Mouse (Mus musculus) splenic B cell, adult 2 months (primary cell): ENCODE results near the gene Olfr15.
"Not testable (repeated sequence)": the region's sequence is repeated elsewhere in the genome, so short reads cannot be mapped to it uniquely, and the experiment has no call there.

Experiments
- DNase-seq: peaks from one replicate; pipeline ENCODE4 v3.0.0-alpha.2; 2011; ENCODE audit warnings: low read depth, low spot score
- H3K27me3 ChIP-seq: 2 replicates; pipeline ENCODE4 v1.6.1; 2012; ENCODE audit warnings: mild to moderate bottlenecking, low read length, moderate library complexity, mixed read lengths; ENCODE audit not compliant: control insufficient read depth, poor library complexity, insufficient read depth, severe bottlenecking
- H3K36me3 ChIP-seq: 2 replicates; pipeline ENCODE4 v1.6.1; 2012; ENCODE audit warnings: mild to moderate bottlenecking, low read length, moderate library complexity, mixed read lengths; ENCODE audit not compliant: control insufficient read depth, poor library complexity, insufficient read depth, severe bottlenecking

The Olfr15 gene

GRCm38 (mm10) chr16:3851301-3851700 is 20.6 kb downstream of the Olfr15 start:
- not testable (repeated sequence) for H3K36me3 ChIP-seq, DNase-seq, H3K27me3 ChIP-seq

GRCm38 (mm10) chr16:3852586-3852985 is 21.9 kb downstream of the Olfr15 start:
- H3K27me3 ChIP-seq, result no peaks in the 10 kb centered on the region
- H3K36me3 ChIP-seq, result no peaks in the 10 kb centered on the region
- DNase-seq, result no peak

GRCm38 (mm10) chr16:3854437-3855182 is 23.9 kb downstream of the Olfr15 start:
- no peaks in the 10 kb centered on the region for H3K36me3 ChIP-seq
- no peak for DNase-seq
- no peaks in the 10 kb centered on the region for H3K27me3 ChIP-seq

DNA sequence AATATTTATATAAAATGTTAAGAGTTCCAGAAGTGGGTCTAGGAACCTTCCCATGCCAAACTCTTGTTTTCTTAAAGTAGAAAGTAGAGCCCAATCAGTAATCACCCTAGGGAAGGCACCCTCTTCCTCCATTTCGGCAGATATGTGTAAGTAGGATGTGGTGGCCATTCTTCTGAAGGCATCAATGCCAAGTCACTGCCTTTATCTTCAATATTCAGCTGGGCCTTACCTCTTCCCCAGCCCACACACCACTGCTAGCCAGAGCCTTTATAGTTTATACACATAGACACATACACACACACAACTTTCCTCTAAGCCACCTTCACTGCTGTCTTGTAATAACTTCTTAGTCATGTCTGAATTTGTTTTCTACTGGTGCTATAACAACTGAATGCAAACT is 25.1 kb downstream of the Olfr15 start:
- H3K27me3 ChIP-seq, result no peaks in the 10 kb centered on the region
- H3K36me3 ChIP-seq, result no peaks in the 10 kb centered on the region
- DNase-seq, result no peak

GRCm38 (mm10) chr16:3859254-3859653 is 28.6 kb downstream of the Olfr15 start:
- Histone ChIP-seq H3K27me3 (no peaks in the 10 kb centered on the region), H3K36me3 (peaks cover 2% of the 10 kb centered on the region; the same call in 1 of the 2 replicates)
- no peak for DNase-seq

GRCm38 (mm10) chr16:3871815-3872214 is 41.1 kb downstream of the Olfr15 start:
- Histone ChIP-seq H3K36me3 (peaks cover 8% of the 10 kb centered on the region), H3K27me3 (no peaks in the 10 kb centered on the region)
- DNase-seq, result no peak

DNA sequence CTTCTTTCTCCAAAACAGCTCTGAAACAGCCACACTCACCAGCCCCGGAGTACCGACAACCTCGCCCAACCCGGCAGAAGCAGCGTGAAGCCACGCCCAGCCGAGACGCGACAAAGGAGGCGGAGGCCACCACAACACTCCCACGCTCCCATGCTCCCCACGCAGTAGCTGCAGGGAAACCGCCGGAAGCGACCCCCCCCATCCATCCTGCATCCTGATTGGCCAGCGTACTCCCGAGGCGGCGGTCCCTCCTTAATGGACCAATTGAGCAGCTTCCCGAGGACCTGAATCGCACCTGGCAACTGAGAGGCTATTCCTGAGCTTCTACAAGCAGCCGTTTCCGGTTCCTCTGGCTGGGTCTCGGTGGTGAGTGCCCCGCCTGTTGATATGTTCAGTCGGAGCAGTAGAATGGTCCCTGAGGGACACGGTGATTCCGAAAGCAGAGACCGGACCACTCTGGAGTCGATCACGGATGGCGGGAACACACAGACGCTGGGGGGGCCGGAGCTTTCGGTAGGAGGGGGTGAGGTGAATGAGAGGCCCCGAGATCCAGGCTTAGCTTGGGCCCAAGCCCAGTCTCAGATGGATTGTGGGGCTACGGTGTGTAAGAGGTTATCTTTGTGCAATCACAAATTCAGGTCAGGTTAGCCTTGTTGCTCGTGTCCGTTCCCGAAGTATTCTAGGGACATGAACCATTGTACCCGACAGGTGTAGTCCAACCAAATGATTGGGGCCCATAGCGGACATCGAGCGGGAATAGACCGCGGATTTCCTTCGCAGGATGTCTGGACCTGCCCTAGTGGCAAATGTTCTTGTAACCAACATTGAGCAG is 41.8 kb downstream of the Olfr15 start, which contains the start of gene Naa60:
Gene Naa60, plus strand, starts transcription at position 160 of the 832 bp plus-strand sequence.
- Histone ChIP-seq H3K27me3 (no peaks in the 10 kb centered on the region), H3K36me3 (peaks cover 5% of the 10 kb centered on the region)
- peak; percentile 86 for DNase-seq

DNA sequence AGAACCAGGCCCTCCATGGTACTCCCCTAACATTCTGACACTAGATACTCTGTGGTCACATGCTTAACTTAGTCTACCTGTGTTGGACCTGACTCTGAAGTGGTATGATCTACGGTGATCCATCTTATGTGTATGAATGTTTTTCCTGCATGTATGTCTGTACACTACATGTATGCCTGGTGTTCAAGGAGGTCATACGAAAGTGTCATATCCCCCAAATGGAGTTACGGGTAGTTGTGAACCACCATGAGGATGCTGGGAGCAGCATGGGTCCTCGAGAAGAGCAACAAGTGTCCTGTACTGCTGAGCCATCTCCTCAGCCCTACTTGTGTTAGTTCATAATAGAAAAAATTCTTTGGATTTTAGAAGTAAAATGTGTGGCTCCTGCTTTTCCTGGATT is 45.7 kb downstream of the Olfr15 start:
- no peaks in the 10 kb centered on the region; the same call in 1 of the 2 replicates for H3K36me3 ChIP-seq
- DNase-seq, result no peak
- no peaks in the 10 kb centered on the region for H3K27me3 ChIP-seq

DNA sequence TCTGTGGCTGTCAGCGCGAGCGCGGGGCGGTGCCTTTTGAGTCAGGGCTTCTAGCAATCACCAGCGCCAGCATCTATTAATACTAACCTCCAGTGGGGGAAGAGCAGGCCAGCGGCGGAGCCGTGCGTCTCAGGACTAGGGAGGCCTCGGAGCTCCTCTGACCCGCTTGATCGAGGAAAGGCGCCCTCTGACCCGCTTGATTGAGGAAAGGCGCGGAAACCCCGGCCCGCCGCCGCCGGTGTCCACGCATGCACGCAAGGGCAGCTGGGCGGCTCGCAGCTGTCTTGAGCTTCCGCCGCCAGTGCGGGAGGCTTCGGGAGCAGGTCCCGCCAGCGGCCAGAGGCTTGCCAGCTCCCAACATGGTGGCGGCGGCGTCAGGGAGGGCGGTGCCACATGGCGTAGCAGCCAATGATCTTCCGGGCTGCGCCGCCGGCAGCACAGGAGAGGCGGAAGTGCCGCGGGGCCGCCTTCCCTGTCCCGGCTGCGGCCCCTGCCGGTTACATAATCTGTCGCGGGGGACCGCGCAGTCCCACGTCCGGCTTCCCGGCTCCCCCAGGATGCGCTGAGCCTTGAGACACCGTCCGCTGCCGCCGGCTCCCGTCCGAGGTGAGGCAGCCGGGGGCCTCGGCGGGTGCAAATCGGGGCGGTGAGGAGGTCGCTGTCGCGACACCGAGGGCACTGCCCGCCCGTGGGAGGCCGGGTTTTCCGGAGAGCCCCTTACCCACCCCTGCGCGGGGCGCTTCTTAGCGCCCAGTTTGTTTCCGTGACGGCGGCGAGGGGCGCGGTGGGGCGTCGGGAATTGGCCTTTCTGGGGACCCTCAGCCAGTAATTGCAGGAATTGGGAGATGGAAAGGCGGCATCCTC is 53.8 kb downstream of the Olfr15 start, which contains the start of the genes Zfp597 and Gm20695:
Gene Zfp597, minus strand, starts transcription at position 361 of the 864 bp plus-strand sequence.
Gene Gm20695, plus strand, starts transcription at position 448 of the 864 bp plus-strand sequence.
- DNase-seq, result peak; percentile 94
- Histone ChIP-seq H3K36me3 (no peaks in the 10 kb centered on the region), H3K27me3 (no peaks in the 10 kb centered on the region)

DNA sequence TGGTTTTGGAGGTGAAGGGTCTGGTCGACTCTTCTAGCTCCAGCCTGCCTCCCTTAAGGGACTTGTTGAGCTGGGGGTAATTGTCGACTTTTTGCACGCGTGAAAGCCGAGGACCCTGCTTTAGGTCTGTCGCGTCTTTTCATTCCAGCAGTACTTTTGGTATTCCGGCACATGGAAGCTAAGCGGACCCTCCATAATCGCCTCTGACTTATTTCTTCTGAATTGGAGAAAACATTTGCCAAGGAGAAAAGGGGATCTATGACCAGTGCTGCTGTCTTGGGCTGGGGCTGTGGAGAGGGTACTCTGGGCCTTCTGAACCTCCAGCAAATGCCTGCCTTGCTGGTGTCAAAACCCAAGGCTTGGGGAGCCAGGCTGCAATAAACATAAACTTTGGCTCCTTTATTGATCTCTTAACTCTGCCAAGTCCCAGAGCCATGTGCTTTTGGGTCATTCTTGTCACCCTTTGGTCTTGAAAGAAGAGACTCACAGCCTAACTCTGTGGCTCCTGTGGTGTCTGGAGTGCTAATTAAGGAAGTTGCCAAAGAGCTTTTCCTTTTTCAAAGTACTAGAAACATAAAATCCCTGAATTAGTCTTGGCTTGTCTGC is 54.5 kb downstream of the Olfr15 start:
- no peaks in the 10 kb centered on the region for H3K27me3 ChIP-seq
- peak; percentile 13 for DNase-seq

GRCm38 (mm10) chr16:3891621-3892295 is 61.1 kb downstream of the Olfr15 start:
- Histone ChIP-seq H3K36me3 (no peaks in the 10 kb centered on the region; the same call in 1 of the 2 replicates), H3K27me3 (no peaks in the 10 kb centered on the region)
- no peak for DNase-seq

More for the DNA sequence above, 54.5 kb downstream of the Olfr15 start:
- no peaks in the 10 kb centered on the region for H3K36me3 ChIP-seq

DNA sequence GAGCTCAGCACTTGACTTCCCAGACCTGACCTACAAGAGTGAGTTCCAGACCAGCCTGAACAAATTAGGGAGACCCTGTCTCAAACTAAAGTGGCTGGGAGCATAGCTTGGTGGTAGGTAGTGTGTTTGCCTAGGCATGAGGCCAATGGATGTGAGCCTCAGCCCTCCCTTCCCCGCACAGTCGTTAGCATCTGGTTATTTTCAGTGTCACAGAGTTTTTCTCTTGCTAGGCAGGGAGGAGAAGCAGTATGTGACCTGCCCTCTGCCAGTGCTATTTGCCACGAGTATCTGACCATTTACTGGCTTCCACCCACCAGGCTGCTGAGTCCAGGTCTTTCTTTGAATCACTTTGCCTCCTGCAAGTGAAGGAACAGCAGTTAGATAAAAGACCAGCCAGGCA is 63.1 kb downstream of the Olfr15 start:
- no peak for DNase-seq
- H3K27me3 ChIP-seq, result no peaks in the 10 kb centered on the region
- peaks cover 2% of the 10 kb centered on the region; the same call in 1 of the 2 replicates for H3K36me3 ChIP-seq
